ENCODE assay signal across 18 mouse cellular contexts in genomic region chr3:131914372-131914771, GRCm38 (mm10).
DNase-seq lines count a peak whose midpoint lies in the region; ATAC-seq and TF ChIP-seq lines count a peak whose summit lies in the region.
"Had no signal": no experiment of that assay in that cellular context is flagged by ENCODE, and none has a peak within 500 bp of the region (broad histone marks: within the 10 kb centered on the region; RNA-seq: fewer than 3 reads in every experiment).

No protein-coding gene starts in this region.

- H3K27me3 ChIP-seq in forebrain, embryonic 14.5 days (replicated peaks; ENCODE audit: control insufficient read depth, insufficient read depth, low read length): no peaks in the 10 kb centered on the region
- H3K27me3 ChIP-seq in forebrain, embryonic 10.5 days (ENCODE audit: poor library complexity, severe bottlenecking): no peaks in the 10 kb centered on the region
- no peaks in the 10 kb centered on the region for H3K27me3 ChIP-seq in myocyte (ENCODE audit: control insufficient read depth, insufficient read depth, insufficient read length)
- H3K27me3 ChIP-seq: embryonic facial prominence, embryonic 12.5 days; forebrain, embryonic 12.5 days; heart, embryonic 13.5 days had no signal

- no peaks in the 10 kb centered on the region for H3K79me2 ChIP-seq in myocyte (ENCODE audit: control insufficient read depth, insufficient read depth)

- no peak overlapping the region for H3K4me3 ChIP-seq in forebrain, embryonic 14.5 days (ENCODE audit: low read depth, low read length)
- H3K4me3 ChIP-seq in forebrain, embryonic 10.5 days: no peak overlapping the region
- no peak overlapping the region for H3K4me3 ChIP-seq in layer of hippocampus, adult 2 months
- no peak overlapping the region for H3K4me3 ChIP-seq in myocyte
- H3K4me3 ChIP-seq: embryonic facial prominence, embryonic 12.5 days; forebrain, embryonic 12.5 days; heart, embryonic 13.5 days had no signal

- 85% methylated on average over 3 of the region's 3 CpGs for WGBS in forebrain, embryonic 14.5 days
- 91% methylated on average over 3 of the region's 3 CpGs for WGBS in forebrain, embryonic 10.5 days

- no peak overlapping the region for H3K9ac ChIP-seq in forebrain, embryonic 14.5 days (ENCODE audit: low read length)
- H3K9ac ChIP-seq: embryonic facial prominence, embryonic 12.5 days; forebrain, embryonic 12.5 days; heart, embryonic 13.5 days had no signal

- TF ChIP-seq POLR2A in myocyte (IDR thresholded peaks at IDR 0.05; ENCODE audit: insufficient read length, low read depth): no peak

- H3ac ChIP-seq in myocyte (ENCODE audit: control insufficient read depth, insufficient read length): no peak overlapping the region

- no peaks in the 10 kb centered on the region for H3K4me1 ChIP-seq in forebrain, embryonic 14.5 days (ENCODE audit: control insufficient read depth, insufficient read depth, low read length)
- no peaks in the 10 kb centered on the region for H3K4me1 ChIP-seq in forebrain, embryonic 10.5 days
- H3K4me1 ChIP-seq: embryonic facial prominence, embryonic 12.5 days; forebrain, embryonic 12.5 days had no signal

- H3K36me3 ChIP-seq in forebrain, embryonic 14.5 days (ENCODE audit: control insufficient read depth, insufficient read depth, low read length): no peaks in the 10 kb centered on the region
- H3K36me3 ChIP-seq in forebrain, embryonic 10.5 days (replicated peaks): no peaks in the 10 kb centered on the region
- H3K36me3 ChIP-seq in myocyte (ENCODE audit: control insufficient read depth, insufficient read depth): no peaks in the 10 kb centered on the region
- H3K36me3 ChIP-seq: embryonic facial prominence, embryonic 12.5 days; forebrain, embryonic 12.5 days; heart, embryonic 13.5 days had no signal

- H3K27ac ChIP-seq in forebrain, embryonic 14.5 days (ENCODE audit: low read depth, low read length): no peak overlapping the region
- no peak overlapping the region for H3K27ac ChIP-seq in forebrain, embryonic 10.5 days
- no peak overlapping the region for H3K27ac ChIP-seq in layer of hippocampus, adult 2 months
- H3K27ac ChIP-seq: embryonic facial prominence, embryonic 12.5 days; forebrain, embryonic 12.5 days; heart, embryonic 13.5 days had no signal

- no peak overlapping the region for H3K4me2 ChIP-seq in forebrain, embryonic 14.5 days (ENCODE audit: low read length)
- peak overlapping the region; percentile 64 for H3K4me2 ChIP-seq in myocyte (ENCODE audit: low read depth)
- H3K4me2 ChIP-seq: embryonic facial prominence, embryonic 12.5 days; forebrain, embryonic 12.5 days; heart, embryonic 13.5 days had no signal

- TF ChIP-seq CTCF in layer of hippocampus, adult 2 months (conservative IDR thresholded peaks at IDR 0.05): no peak

- peak; percentile 17 for DNase-seq in forebrain, embryonic 14.5 days (ENCODE audit: low spot score)
- no peak for DNase-seq in forebrain, embryonic 10.5 days (ENCODE audit: extremely low spot score, low spot score)
- DNase-seq in layer of hippocampus, adult 2 months (ENCODE audit: low spot score in 2 of 2): peak; percentile 19 to 35
- DNase-seq in layer of hippocampus, postnatal 36 days: no peak
- peak; percentile 42 for DNase-seq in brain, adult 2 months (ENCODE audit: low read depth, low spot score)
- DNase-seq in kidney, postnatal 10 days: no peak
- DNase-seq: adrenal gland, postnatal 14 days; cerebellum, adult 8-10 months; cerebellum, postnatal 25 days; gastrocnemius, postnatal 36 days; heart, adult 11 months; heart, postnatal 36 days had no signal

- no peak for ATAC-seq in forebrain, embryonic 14.5 days
- ATAC-seq in megakaryocyte progenitor cell, adult 5-6 weeks (replicated peaks; ENCODE audit: poor library complexity): no peak
- ATAC-seq: hindbrain, embryonic 16.5 days had no signal

- no peaks in the 10 kb centered on the region for H3K9me3 ChIP-seq in forebrain, embryonic 14.5 days (replicated peaks; ENCODE audit: control insufficient read depth, low read length)
- H3K9me3 ChIP-seq in forebrain, embryonic 10.5 days: no peaks in the 10 kb centered on the region
- H3K9me3 ChIP-seq: embryonic facial prominence, embryonic 12.5 days; forebrain, embryonic 12.5 days had no signal

TF ChIP-seq in myocyte, 11 proteins besides CTCF, POLR2A, EP300 and RAD21:
- TF ChIP-seq TCF12 (IDR thresholded peaks at IDR 0.05; ENCODE audit: insufficient read depth, poor library complexity, severe bottlenecking): no peak
- peak in 1 of 3 experiments; percentile 15 for TF ChIP-seq MYOD1 (IDR thresholded peaks at IDR 0.05; ENCODE audit: control insufficient read depth in 1 of 3, insufficient read length in 2 of 3, low read depth in 2 of 3)
TF ChIP-seq in myocyte: peak in this region for 1.

Comparison
In these comparisons a context has a peak if more than half of its experiments do, and no peak if none do; other contexts are left out.
1. DNase-seq: peak in forebrain, embryonic 14.5 days (single experiment), layer of hippocampus, adult 2 months (2 of 2) and brain, adult 2 months (single experiment); none in forebrain, embryonic 10.5 days (single experiment), layer of hippocampus, postnatal 36 days (0 of 2) and kidney, postnatal 10 days (single experiment).